Mouse (Mus musculus): ENCODE data around the gene Timm22.

Gene Timm22

DNA sequence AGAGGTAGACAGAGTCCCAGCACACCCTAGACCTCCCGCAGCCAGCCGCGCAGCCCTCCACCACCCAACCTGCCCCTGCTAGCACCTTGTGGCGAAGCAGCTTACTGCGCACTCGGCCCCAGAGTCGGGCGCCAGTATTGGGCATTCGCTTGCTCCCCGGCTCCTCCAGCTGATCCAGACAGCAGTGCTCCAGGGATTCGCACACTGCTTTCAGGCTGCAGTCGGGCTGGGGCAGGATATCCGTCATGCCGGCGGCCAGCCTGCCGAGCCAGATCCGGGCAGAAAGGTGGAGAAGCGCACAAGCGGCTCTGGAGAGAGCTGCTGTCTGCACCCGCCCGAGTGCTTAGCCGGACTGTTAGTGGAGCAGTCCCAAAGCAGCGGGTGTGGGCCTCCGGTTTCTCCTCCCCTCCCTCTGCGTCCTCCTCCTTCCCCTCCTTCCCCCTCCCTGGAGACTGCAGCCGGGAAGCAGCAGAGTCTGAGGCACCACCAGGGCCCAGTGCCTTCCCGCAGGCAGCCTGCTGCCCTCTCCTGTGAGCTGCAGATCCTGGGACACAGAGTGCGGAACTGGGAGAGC, 30.2 kb downstream of the Timm22 start:
- DNase-seq = no peak

DNA sequence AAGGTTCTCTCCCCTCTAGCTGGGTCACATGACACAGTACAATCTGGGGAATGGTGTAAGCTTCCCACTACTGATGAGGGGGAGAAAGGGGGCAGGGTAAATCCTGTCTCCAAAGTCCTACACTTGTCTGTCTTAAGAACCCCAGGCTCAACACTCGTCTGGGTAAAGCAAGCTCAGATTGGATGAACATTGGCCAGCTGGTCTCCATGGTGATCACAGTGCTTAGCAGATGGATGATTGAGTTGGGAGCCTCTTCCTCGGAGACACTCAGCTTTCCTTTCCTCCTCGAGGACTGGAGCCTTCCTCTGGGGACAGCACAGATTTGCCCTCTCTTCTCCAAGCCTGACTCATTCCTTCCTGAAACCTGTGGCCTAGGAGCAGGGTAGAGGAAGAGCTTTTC, 32.9 kb downstream of the Timm22 start:
- no peak for DNase-seq

GRCm38 (mm10) chr11:76445459-76445858, 38.7 kb downstream of the Timm22 start:
- no peak for DNase-seq

DNA sequence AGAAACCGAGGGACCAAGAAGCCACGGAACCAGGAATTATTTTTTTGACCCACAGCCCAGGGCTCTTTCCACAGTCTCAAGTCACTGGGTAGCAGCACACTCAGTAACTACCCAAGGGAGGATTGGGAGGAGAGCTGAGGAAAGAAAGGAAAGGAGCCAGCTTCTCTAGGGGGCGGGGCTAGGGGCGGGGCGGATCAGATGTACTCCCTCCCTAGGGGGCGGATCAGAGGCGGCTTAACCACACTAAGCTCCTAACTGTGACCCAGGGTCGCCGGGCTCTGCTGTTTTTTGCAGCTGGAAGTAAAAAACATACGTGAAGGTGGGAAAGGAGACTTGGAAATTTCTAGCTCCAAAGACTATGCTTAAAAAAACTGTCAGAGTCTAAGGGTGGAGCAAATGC, 39.5 kb downstream of the Timm22 start:
- no peak for DNase-seq

GRCm38 (mm10) chr11:76449520-76450201, 42.9 kb downstream of the Timm22 start:
- no peak for DNase-seq

DNA sequence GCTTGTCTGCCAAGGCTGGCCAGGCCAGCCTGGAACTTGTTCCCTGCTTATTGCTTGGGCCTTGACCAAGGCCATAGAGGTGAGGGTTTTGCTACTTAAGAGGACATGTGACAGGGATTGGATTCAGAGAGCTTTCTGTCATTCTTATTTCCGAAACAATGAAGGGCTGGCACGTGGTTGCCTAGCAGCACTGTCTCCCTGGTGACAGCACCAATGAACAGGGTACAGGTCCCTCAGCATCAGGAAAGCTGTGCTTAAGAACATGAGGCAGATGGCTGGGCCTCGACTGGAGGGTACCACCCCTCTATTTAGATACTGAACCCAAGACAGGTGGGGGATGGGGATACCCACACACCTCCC, 43.4 kb downstream of the Timm22 start:
- no peak for DNase-seq

- DNase-seq = peak; percentile 68
Measured at GRCm38 (mm10) chr11:76454492-76454891, 47.7 kb downstream of the Timm22 start.

DNA sequence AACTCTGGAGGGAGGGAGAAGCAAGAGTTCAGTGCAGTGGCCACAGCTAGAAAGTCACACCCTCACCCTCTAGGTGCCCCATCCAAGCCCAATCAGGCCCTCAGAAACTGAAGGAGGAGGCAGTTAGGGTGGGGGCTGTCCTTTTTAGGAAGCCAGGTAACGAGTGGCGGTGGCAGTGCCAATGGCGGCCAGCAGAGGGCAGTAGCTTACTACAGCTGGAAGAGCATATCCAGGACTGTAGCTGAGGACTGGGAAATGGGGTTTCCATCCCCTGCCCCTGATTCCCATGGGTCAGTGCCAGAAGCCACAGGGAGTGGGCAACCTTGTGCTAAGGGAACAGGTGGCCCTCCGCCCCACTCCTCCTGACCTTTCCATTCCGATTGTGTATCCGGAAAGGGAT, 49.5 kb downstream of the Timm22 start:
- peak; percentile 93 for DNase-seq

- peak; percentile 34 for DNase-seq
Measured at GRCm38 (mm10) chr11:76456897-76457296, 50.1 kb downstream of the Timm22 start.

DNA sequence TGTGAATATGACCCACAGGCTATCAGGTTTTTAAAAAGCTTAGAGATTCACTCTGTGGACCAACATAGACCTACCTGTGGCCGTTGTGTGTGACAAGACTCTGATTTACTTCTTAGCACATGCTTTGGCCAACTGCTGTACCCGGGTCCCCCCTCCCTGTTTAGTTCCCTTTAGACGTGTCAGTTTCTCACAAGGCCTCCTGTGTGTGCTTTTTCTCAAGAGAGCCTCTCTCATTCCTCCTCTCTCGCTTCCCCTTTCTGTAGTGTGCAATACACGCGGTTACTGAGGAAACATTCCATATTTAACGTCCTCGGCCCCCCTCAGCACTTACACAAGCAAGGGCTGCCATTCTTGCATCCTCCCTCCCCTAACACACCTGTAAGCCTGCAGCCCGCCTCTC, 52.0 kb downstream of the Timm22 start:
- DNase-seq = no peak

DNA sequence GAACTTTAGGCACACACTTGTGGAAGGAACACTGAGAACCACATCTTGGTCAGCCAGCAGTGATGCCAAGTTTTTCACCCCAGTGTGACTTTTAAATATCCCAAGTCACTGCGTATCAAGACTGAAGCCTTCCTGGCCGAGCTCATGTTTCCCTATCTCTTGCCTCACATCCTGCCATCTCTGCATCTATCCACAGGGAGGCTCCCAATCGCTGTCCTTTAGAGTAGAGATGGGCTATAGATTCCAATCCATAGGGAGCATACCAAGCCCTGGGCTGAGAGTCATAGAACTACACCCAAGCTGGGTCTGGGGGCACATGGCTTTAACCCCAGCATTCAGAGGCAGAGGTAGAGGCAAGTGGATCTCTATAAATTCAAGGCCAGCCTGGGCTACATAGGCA, 52.7 kb downstream of the Timm22 start:
- no peak for DNase-seq

DNA sequence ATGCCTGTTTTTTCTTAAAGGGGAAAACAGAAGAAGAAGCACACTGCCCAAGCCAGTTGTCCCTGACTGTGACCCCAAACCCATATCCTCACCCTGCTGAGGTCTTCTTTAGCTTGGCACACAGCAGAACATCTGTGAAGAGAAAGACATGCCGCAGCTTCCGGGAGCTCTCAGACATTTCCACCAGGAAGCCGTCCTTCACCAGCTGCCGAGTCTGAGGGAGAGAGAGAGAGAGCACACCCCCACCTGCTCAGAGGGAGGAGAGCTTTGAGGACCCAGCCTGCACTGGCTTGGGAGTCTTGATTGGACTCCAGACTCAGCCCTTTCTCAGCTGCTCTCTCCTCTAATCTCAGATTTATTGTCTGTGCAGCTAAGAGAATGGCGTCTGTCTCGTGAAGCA, 54.4 kb downstream of the Timm22 start:
- DNase-seq = peak; percentile 36

GRCm38 (mm10) chr11:76461696-76462095, 54.9 kb downstream of the Timm22 start:
- DNase-seq = no peak

DNA sequence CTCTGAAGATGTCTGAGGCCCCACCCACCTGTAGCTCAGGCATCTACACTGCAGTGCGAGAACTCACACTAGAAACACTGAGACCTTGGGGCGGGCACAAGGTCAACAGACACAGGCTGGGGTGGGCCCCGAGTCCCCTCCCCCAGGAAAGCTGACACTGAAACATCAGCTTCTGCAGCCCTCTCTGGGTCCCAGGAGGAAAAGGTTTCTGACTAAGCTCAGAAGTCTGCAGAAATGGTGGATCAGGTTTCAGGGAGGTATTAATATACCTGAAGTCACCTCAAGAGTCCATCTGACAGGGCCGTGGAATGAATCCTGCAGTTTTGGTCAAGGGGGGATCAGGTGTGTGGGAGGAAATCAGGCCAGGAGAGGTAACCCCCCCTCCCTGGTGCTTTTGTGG, 59.1 kb downstream of the Timm22 start:
- no peak for DNase-seq

Data from thymus, postnatal 25 days (tissue).